Mouse (Mus musculus): ENCODE data around the gene Rubcnl. TPM values are rescaled to one million over a fixed set of nuclear protein-coding genes. Genes with fewer than 3 reads are reported as not detected.

The Rubcnl gene
- total RNA-seq, 2 experiments from 2014 or later: 0.10 to 0.12 TPM

DNA sequence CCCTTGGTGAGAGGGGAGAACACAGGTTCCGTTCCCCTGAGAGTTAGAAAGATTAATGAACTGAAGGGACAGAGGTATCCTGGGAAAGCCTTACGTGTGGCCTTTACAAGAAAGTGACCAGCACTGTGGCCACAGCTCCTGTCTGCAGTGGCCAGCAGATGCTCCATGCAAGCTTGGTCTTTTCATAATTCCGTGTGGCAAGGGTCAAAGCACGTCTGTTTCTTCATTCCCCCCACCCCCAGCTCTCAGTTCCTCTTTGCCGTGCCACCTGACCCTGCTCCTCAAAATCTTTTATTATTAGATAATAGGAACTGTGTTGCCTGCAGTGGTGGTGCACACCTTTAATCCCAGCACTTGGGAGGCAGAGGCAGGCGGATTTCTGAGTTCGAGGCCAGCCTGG, 1.4 kb downstream of the Rubcnl start:
- intact Hi-C loops (cut with DNase I): no loop called here
- DNase-seq: no peak

DNA sequence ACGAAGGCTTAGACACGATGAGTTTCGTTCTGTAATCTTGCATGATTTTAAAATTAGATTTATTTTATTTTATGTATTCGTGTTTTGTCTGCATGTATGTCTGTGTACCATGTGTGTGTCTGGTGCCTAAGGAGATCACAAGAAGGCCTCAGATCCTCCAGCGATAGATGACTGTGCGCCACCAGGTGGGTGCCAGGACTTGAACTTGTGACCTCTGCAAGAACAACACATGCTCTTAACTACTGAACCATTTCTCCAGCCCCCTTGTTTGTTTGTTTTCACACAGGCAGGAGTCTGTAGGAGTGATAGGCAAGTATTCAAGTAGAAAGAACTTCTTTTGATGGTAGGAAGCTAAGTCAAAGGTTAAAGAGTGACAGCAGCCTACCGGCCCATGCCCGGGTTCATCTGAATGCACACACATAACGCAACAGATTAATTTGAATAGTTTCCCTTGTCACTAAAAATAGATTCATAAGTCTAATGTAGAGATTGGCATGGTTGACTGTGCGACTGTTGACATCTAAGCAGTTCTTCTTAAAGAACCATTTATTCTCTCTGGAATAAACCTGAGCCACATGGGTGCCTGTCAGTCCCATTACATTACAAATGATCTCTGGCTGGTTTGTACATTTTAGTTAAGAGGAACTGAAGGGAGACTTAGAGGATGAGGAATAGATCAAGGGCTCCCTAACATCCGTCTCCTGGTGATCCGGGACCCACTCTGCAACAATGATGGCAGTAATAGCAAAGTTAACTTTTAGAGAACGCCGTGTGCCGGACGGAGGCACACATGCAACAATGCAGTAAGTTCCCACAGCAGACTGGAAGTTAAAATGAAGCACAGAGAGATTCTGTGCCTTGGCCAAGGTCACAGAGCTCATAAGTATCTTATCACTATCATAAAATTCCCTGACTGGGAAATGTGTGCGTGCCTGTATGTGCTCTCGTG, 2.3 kb downstream of the Rubcnl start:
- DNase-seq: no peak
- intact Hi-C loops (cut with DNase I): no loop called here

DNA sequence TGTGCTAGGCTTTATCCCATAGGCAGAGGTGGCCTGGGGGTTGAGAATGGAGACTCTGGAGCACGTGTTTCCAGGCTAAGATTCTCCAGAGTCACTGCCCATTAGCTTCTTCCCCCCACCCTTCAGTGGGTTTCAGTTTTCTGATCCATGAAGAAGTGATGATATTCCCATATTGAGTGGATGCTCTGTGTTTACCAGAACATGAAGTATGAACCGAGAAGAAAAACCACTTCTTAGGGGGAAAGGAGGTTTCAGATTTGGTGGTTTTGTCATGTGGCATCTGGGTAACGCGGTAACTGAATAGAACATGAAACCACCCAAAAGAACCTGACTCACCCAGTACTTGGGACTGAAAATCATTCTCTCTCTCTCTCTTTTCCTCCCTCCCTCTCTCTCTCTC, 3.0 kb downstream of the Rubcnl start:
- intact Hi-C loops (cut with DNase I): no loop called here
- no peak for DNase-seq

DNA sequence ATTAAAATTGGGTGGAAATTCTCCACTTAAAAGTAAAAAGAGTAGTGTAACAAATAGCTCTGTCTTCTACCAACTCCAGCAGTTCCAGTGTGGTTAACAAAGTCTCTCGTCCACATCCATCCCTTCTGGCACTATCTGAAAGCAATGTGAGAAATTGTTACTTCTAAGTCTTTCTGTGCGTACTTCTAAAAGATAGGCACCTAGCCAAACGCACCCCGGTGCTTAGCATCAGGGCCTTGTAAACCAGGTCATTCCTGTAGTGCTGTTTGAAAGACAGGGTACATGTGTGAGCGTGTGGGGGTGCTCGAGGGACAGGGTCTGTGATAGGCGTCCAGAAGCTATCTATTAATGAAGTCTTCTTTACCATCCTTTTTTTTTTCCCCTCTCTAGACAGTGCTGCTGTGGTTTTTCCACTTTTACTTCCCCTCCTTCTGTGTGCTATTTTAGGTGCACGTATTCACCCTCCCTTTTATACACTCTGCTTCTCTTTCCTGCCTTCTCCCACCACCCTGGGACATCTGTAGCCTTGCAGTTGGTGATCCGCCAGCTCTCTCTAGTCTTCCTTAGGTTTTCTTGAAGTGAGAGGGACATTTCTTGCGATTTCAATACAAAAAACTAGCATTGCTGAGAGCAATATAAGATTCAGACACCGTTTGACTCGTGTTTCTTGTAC, 4.9 kb downstream of the Rubcnl start:
- DNase-seq: no peak
- intact Hi-C loops (cut with DNase I): no loop called here

DNA sequence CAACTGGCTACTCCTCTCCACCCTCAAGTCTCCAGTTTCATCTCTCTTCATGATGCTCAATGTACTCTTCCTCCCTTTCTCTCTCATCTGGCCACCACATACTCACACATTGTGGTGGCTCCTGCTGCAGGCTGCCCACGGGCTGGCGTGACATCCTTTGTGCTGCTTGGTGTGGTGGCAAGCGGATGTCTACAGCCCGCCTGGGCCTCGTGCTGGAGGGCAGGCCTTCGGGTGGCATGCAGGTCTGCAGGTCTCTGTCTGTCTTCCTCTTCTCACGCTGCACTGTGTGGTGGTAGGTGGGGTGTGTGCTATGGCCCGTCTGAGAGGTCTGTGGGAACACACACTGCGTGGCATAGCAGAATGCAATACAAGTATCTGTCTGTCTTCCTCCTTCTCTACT, 6.7 kb downstream of the Rubcnl start:
- intact Hi-C loops (cut with DNase I): no loop called here
- DNase-seq: no peak

DNA sequence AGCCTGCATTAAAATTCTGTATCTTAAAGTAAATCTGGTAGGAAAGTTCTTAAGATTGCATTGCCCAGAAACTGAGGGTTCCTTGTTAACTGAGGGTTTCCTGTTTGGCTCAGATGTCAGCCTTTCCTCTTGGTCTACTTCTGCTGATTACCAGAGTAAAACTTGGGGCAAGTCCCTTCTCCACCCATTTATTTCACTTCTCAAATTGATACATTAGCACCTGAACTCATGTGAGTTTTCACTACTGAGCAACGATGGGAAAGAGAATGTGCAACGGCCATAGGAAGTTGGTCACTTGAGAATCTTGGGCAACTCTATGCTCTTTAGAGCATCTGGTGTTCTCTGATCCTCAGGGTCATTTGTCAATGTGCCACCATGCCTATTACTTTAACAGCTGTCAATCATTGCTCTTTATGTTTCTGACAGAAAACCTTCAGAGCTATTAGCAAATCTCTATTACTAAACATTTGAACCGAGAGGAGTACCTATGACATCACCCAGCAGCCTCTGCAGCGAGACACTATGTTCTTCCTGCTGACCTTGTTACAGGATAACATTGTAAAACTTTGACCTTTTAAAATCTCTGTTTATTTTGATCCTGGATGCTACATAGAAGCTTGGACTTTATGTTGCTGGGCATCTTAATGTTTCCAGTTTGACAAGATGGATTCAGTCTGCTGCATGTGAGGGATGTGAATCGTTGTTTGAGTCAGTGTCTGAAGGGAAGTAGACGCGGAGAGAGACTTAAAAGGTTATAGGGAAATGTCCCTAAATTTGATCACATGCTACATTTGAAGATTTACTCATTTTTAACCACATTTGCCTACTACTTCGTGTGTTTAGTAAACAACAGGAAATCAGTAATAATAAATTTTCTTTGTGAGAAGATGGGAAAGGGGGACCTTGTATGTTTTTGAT, 9.2 kb downstream of the Rubcnl start:
- no peak for DNase-seq
- intact Hi-C loops (cut with DNase I): no loop called here

DNA sequence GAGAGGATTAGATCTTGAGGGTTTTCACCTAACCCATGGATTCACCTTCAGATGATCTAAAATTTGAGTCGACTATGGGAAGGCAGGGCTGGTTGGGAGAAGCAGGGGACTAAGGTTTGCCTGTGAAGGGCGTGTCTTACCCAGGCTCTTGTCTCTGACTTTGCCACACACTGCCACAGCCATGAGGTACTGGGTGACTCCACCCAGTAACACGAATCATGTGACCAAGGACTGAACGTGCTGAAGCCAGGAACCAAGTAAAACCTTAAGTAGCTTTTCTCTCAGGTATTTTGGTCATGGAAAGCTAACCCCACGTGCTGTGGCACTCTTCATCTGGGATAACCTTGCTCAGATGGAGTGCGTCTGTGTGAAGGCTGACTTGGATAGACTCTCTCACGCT, 14.9 kb downstream of the Rubcnl start:
- intact Hi-C loops (cut with DNase I): no loop called here
- no peak for DNase-seq

DNA sequence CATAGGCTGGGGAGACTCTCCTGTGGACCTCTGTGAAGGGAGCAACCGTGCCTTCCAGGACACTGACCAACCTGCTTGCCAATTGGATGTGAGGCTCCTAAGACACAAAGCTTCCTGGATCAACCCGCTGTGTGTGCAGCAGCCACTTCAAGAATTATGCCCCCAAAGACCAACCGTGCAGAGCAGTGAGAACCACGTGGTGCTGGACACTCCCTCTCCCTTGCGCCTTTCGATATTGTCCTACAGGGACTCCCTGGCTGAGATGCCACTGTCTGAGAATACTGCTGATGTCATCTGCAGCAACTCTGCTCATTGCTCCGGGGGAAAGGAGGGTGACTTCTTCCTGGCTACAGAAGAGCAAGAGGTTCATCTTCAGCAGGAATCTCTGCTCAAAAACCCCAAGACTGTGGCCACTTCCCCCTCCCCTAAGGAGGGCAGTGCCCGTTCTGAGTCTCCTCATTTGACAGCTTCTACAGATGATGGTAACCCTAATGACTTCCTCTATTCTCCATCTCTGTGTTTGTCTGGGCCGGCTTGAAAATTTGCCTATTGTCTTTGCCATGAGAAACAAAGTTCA, 16.3 kb downstream of the Rubcnl start:
- no peak for DNase-seq
- intact Hi-C loops (cut with DNase I): no loop called here

DNA sequence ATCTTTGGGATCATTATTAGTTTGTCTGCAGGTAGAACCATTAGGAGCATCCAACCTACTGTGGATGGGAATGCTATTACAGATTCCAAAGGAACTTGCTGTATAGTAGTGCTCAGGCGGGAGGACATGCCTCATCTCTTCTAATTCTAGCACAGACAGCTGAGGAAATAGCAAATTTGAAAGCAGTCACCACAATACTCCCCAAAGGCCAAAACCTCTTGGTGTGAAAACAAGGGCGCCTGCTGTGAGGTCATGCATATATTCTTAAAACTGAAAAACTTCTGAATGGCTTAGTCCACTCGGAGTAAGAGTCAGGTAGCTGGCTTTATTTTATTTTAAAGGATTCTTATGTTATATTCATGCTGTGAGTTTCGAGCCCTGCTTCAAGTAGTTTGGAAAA, 16.9 kb downstream of the Rubcnl start:
- intact Hi-C loops (cut with DNase I): no loop called here
- no peak for DNase-seq

DNA sequence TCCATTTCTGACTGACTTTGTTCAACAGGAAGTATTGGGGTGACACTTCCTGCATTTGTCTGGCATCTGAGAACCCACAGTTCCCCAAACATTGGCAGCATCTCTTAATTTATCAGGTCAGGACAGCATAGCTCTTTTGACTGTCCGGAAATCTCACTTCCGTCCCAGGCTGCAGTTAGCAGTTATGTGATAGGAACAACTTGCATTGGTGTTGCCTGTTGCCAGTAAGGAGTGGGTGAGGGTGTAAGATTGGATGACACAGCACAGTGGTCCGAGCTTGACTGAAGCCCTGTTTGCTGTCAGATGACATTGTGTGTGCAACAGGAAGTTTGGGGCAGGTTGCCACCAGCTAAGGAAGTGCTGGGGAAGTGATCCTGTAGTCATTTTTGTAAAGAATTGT, 18.4 kb downstream of the Rubcnl start:
- intact Hi-C loops (cut with DNase I): no loop called here
- DNase-seq: no peak

DNA sequence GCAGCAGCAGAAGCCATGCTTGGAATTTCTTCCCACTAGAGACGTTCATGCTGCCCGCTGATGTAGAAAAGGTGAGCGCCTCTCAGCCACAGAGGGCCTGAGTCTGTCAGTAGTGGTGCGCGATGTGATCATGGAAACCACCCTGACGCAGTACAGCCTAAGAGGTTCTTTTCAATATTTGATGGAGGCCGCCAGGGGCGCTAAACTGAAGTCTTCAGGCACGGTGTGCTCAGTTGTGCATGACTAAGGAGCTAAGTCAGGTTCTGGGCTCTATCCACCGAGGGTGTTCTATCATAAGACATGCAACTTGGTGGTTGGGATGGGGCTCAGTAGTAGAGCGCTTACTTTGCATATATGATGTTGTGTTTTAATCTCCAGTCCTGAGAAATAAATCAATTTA, 19.6 kb downstream of the Rubcnl start:
- intact Hi-C loops (cut with DNase I): no loop called here
- DNase-seq: no peak

DNA sequence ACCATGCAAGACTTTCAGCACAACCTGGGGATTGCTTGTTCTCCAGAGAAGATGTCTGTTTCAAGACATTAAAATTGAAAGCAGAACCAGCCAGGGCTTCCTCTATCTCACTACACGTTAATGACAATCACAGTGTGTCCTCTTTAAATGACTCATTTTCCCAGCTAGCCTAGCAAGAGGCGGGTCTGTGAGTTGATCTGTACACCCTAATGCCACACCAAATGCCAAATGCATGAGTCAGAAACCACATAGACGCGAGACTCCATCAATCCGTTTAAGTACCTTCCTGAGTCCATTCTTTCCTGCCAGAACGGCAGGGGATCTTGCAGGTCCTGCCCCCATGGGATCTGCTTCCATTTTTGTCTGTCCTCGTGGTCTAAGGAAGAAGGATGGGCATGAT, 29.4 kb downstream of the Rubcnl start:
- DNase-seq: no peak

DNA sequence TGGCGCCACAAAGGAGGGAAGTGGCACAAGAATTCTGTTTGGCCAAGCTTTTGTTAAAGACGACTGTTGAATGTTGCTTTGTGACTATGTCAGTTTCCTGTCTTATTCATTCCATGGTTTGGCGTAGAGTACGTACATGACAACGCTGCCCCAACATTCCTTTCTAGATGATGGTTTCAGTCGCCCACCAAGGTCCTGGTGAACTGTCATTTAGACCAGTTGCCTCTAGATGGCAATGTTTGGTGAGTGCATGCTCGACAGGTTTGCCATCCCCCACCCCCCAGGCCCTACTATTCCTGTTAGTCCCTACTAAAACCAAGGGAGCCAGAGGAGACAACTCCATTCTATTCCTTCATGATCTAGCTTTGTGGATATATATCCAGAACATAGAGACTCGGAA, 36.6 kb downstream of the Rubcnl start:
- no peak for DNase-seq
- intact Hi-C loops (cut with DNase I): no loop called here

More for the DNA sequence above, 29.4 kb downstream of the Rubcnl start:
- intact Hi-C loops (cut with DNase I): no loop called here

DNA sequence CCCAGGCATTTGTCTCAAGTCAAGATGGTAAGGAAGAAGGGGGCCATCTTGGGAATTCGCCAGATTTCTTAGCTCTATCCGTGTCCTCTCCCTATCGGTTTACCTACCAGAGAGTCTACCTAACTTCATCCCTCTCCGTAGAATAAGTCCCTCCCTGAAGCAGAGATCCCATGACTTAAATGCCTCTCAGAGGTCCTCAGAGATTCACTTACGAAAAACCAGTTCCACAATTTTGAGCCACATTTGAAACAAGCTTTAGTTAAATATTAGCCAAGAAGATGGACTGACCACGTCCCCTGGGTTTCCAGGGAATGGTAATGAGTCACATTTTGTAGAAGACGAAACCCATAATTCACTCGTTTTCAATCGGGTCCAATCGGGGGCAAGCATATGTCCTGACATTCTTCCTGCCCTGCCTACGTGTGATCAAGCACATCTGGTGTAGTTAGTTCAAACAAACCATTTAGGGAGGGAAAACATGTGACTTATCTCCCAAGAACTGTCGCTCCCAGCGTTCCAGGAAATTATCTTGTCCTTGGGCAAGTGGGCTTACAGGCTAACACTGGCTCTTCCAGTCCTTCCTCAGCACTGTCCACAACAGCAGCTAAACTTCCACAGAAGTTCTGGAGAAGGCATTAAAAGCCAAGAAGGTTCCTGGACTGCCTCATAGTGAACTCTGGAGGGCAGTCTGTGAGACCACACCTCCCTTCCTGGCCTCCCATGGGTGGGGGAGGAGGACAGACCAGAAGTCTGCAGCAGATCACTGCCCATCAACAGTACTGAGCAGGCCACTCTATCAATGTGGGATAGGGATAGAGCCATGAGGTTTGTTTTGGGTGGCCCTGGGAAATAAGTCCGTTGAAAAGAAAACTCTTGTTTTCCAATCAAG, 38.9 kb downstream of the Rubcnl start:
- DNase-seq: no peak
- intact Hi-C loops (cut with DNase I): no loop called here

DNA sequence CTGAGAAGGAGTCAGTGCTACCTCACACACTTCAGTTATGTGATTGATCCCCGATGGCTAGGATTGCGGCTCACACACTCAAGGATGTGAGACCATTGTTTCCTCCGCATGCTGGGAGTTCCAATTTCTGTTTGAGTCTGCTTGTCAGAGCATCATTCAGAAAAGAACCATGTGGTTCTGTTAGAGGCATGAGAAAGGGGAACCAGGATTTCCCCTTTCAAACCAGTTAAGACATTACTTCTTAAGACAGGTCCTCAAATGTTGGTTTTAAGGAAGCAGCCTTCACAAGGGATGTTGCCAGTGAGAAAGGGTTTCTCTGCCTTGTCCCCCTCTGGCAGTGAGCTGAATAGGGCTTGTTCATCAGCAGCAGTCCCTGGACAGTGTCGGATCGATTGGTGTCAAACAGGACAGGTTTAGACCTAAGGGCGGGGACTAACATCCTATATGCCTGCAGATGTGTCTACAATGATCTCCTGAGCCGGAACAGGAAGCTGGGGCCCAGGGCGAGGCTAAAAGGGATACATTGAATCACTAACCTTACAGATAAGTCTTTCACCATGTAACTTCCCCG, 41.1 kb downstream of the Rubcnl start:
- intact Hi-C loops (cut with DNase I): no loop called here
- DNase-seq: no peak

DNA sequence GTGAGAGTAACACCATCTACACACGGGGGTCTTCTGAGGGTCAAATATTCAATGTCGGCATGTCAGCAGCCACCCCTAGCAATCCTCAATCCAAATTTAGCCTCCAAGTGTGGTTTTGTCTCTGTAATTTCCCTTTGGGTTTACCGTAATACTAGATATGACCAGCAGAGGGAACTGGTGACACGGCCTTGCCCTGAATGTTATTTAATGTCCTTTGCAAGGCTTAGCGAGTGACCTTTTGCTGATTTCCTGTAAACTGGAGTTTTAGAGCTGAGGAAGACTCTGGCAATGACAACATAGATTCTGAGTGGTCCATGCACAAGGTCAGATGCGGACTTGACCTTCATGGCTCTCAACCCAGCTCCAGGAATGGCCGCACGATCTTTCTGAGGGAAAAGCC, 44.7 kb downstream of the Rubcnl start:
- intact Hi-C loops (cut with DNase I): no loop called here
- no peak for DNase-seq

DNA sequence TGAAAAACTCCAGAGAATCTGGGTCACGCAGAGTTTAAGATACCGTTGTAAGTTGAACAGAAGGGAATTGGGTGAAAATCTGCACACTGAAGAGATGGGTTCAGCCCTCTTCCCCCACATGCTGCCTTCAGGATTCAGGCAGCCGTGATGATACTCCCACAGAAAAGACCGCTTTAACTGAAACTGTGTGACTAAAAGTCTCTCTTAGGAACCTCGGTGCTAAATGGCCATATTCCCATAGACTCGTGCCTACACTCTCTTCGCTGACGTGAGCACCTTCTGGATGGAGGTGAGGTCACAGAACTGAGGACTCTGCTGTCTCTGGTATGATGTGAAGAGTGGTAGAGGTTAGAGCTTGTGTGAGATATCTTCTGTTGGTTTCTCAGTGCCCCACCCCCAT, 48.1 kb downstream of the Rubcnl start:
- intact Hi-C loops (cut with DNase I): no loop called here
- DNase-seq: no peak

DNA sequence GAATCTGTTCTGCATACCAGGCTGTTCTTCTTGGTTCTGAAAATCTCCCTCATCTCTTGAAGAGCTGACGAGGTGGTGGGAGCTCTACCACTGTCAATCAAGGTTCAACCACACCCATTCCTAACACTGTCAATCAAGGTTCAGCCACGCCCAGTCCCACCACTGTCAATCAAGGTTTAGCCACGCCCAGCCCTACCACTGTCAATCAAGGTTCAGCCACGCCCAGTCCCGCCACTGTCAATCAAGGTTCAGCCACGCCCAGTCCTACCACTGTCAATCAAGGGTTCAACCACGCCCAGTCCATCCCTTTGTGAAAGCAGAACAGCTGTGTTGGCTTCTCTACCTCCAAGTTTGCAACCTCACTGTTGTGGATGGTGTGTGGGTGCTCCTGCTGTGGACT, 48.7 kb downstream of the Rubcnl start:
- intact Hi-C loops (cut with DNase I): no loop called here

DNA sequence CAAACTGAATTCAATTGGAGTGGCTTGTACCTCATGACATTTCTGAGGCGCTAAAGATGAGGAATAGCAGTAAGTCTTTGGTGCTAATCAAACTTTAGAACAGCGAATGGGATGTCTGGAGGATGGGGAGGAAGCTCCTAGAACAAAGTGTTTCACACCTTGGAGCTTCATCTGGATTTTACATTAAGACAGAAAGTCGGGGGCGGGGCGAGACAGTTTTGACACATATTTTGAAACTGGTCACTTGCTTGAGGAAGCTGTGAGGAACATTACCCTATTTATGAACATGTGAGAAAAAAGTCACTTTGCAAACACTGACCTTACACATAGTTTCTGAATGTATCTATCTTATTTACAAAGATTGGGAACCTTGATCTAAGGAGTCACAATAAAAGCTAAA, 49.4 kb downstream of the Rubcnl start:
- intact Hi-C loops (cut with DNase I): no loop called here

More for the DNA sequence above, 48.7 kb downstream of the Rubcnl start:
- no peak for DNase-seq

More for the DNA sequence above, 49.4 kb downstream of the Rubcnl start:
- DNase-seq: no peak

All from gastrocnemius, postnatal 36 days (tissue).